Mouse (Mus musculus) G1E (cell line): Measurements from ENCODE around the gene Exo5.

Source experiments
- CTCF ChIP-seq: IDR thresholded peaks from 2 replicates; pipeline ENCODE4 v1.5.1; 2012; ENCODE audit warnings: low read depth, low read length, inconsistent platforms, mixed read lengths
- POLR2AphosphoS5 ChIP-seq: IDR thresholded peaks from 2 replicates; pipeline ENCODE4 v1.6.1; 2012; ENCODE audit warnings: low read depth, low read length, inconsistent platforms; ENCODE audit not compliant: insufficient replicate concordance
- TAL1 ChIP-seq: conservative IDR thresholded peaks from 2 replicates; pipeline ENCODE4 v1.6.1; 2012; ENCODE audit warnings: low read depth, low read length, inconsistent platforms, mixed read lengths

- TF ChIP-seq CTCF (no peak), TAL1 (no peak), POLR2AphosphoS5 (no peak)
Measured at GRCm38 (mm10) chr4:120893656-120894401, 31.0 kb downstream of the Exo5 start.
